Mouse (Mus musculus): ENCODE data around the gene Pheta2.
"Not testable (repeated sequence)": the region's sequence is repeated elsewhere in the genome, so short reads cannot be mapped to it uniquely, and the experiment has no call there.

The Pheta2 gene

DNA sequence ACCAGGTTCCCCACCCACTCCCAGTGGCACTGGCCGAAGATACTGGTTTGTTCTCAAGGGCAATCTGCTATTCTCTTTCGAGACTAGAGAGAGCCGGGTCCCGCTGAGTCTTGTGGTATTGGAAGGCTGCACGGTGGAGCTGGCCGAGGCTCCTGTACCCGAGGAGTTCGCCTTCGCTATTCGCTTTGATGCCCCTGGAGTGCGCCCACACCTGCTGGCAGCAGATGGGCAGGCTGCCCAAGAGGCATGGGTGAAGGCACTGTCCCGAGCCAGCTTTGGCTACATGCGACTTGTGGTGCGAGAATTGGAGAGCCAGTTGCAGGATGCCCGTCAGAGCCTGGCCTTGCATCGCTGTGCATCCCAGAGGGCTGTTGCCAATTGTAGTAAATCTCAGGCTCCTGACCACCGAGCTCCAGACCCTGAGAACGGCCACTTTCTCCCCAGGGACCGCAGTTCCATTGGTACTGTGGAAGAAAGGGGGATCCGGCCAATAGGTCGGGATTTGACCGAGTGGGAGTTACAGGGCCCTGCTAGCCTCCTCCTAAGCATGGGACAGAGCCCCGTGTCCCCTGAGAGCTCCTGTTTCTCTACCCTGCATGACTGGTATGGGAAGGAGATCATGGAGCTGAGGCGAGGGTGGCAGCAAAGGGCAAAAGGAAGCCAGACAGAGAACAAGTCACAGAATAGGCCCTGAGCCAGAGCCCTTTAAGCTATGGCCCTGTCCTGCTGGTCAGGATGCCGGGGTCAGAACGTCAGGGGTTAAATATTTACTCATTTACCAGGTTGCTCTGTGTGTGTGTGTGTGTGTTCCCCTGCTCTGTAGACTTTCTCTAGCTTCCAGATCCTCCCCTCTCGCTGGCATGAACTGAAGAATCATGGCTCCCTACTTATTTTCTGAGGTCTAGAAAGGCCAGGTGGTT is 4.9 kb downstream of the Pheta2 start:
- no peak for DNase-seq (ENCODE audit: low read depth, low spot score)

DNA sequence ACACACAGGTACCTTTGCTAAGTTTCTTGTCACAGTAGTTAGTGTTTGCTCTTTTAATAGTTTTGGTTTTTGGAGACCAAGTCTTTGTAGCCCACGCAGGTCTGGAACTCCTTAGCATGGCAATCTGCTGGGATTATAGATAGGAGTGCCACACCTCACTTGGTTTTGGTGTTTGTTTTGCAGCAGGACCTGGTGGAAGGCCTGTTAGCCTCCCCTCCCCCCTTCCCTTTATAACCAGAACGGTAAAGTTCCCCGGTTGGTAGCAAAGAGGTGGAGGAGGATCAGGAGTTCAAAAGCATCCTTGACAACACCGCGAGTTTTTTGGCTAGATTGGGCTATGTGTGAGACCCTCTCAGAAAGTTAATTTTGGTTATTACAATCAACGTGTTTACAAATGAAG is 6.2 kb downstream of the Pheta2 start:
- DNase-seq (ENCODE audit: low read depth, low spot score), result no peak

DNA sequence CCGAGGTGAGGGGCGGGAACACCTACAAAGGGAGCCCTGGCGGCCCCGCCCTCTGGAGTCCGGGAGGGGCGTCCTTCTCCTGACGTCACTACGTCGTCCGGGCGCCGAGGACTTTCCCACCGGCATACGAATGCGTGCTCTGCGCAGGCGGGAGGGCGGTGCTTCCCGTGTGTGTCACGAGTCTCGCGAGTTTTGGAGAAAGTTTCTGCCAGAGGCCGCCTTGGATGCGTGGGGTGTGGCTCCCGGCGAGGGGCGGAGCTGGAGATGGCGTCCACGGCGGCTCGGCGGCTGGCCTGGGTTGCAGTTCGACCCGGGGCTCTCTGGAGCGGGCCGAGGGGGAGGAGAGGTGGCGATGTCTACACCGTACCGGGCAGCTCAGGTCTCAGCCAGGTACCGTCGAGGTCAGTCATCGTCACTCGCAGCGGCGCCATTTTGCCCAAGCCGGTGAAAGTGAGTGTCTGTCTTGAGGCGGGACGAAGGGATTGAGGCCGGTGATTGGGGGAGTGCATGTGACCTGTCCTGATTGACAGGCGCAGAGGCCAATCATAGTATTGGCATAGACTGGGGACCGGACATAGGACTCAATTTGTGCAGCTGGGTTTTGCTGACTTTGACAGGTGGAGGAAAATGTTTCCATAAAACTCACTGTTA is 7.2 kb downstream of the Pheta2 start:
- peak; percentile 99 for DNase-seq (ENCODE audit: low read depth, low spot score)

DNA sequence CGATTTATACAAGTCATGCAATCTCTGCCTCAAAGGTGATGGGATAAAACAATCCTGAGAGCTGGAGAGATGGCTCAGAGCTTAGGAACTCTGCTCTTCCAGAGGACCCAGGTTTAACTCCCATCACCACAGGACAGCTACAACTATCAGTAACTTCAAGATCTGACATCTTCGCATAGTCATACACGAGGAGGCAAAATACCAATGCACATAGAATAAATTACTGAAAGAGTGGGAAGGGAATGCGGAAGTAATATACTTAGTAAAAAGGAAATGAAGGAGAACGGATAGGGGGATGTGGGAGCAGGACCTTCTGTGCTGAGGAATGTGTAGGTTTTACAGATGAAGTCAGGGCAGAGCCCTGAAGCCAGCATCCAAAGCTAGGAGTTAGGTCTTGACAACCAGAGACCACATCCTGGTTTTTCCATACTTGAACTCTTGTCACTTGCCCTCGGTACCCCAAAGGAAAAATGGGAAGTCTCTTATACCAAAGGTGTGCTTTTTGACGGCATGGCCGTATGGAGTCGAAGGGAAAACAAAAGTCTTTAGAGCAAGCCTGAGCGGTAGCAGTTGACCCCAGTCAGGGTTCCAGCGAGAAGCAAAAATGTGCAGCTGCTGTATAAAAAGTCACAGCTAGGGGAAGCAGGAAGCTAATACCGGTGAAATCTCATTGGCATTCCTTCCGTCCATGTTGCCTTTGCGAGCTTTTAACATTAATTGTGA is 8.0 kb downstream of the Pheta2 start:
- DNase-seq (ENCODE audit: low read depth, low spot score), result no peak

DNA sequence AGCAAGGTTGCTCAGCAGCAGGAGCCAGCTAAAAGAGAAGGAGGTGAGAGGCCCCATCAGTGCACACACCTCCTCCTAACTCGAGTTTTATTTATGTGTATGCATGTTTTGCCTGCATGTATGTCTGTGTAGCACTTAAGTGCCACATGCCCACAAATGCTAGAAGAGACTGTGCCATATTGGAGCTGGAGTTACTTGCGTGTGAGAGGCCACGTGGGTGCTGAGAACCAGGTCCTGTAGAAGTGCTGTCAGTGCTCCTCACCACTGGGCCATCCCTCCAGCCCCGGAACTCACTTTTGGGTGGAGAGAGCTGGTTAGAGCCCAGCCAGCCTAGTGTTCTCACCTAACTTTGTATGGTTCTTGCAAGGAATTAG is 8.5 kb downstream of the Pheta2 start:
- no peak for DNase-seq (ENCODE audit: low read depth, low spot score)

DNA sequence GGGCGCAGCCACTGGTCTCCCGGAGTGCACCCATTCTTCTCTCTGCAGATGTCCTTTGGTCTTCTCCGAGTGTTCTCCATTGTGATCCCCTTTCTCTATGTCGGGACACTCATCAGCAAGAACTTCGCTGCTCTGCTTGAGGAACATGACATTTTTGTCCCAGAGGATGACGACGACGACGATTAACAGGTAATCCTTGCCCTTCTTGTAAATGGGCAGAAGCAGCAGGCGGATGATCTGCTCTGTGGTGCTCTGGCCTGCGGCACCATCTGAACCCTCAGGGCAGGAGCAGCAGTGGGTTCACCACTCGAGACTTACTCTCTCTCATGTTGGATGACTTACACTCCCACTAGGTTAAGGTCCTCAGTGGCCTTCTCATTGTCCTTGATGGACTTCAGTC is 9.1 kb downstream of the Pheta2 start:
- DNase-seq (ENCODE audit: low read depth, low spot score), result no peak

DNA sequence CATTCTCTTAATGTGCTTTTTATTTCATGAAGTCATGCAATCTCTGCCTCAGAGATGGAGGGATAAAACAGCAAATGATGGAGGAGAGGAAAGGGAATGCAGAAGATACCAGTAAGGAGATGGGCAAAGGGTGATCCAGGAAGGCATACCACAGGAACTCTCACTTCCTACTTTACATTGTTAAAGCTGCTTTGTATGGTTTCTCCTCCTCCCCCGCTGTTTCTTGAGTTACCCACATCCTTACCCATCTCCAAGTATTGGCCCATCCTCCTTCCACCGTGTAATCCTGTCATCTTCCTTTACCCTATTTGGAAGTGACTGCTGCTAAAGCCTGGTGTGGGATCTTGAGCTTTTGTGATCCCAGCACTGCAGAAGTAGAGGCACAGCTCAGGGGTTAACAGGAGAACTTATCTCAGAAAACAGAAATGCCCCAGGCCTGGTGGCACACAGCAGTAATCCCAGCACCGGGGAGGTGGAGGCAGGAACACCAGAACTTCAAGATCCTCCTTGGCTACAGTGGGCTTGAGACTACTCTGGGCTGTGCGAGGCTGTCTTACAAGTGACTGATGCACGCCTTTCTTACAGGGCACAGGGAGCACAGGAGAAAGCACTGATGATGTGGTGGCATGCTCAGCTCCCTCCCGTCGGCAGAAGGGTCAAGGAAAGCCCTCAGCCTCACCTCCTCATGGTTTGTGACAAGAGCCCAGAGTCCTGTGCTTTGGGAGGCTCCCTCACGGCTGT is 9.7 kb downstream of the Pheta2 start:
- no peak for DNase-seq (ENCODE audit: low read depth, low spot score)

DNA sequence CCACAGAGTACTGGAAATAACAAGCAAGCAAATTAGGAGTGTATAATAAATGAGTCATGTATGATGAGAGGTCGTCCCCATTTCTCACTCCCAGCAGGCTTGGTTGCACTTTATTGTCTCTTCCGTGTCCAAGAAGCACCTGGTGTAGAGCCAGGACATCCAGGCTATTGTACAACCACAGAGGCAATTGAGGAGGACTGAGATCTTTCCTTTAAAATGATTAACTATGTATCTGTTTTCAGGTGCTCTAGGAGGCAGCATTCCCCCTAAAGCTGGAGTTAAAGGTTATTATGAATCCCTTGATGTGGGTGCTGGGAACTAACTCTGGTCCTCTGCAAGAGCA is 10.2 kb downstream of the Pheta2 start:
- DNase-seq (ENCODE audit: low read depth, low spot score), result no peak

DNA sequence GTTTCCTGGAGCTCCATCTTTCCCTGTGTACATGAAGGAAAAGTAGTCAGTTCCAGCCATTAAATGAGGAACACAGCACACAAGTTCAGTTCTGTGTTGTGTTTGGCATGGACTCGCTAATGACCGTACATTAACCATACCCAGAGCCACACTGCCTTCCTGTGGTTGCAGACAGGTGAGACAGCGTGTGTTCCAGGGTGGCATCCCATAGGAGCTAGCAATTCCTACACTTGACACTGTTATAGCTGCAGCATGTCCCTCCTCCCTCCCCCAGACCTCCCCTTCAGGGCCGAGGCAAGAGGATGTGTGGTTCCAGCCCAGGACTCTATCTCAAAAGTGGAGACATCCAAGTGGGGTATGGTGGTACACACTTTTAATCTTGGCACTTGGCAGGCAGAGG is 11.6 kb downstream of the Pheta2 start:
- no peak for DNase-seq (ENCODE audit: low read depth, low spot score)

DNA sequence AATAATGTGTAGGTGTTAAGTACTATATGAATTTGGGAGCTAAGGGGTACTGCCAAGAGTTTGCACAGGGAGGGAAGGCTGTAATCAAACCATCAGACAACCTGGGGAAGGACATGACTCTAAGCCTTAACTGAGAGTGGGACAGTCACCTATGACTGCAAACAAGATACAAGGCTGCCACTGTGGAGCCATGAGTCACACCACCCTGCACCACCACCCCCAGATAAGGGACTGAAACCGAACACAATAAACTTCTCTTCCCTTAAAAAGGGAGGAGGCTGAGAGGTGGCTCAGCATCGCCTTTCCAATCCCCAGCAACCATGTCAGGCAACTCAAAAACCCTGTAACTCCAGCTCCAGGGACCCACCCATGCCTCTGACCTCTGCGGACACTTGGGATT is 12.7 kb downstream of the Pheta2 start:
- no peak for DNase-seq (ENCODE audit: low read depth, low spot score)

DNA sequence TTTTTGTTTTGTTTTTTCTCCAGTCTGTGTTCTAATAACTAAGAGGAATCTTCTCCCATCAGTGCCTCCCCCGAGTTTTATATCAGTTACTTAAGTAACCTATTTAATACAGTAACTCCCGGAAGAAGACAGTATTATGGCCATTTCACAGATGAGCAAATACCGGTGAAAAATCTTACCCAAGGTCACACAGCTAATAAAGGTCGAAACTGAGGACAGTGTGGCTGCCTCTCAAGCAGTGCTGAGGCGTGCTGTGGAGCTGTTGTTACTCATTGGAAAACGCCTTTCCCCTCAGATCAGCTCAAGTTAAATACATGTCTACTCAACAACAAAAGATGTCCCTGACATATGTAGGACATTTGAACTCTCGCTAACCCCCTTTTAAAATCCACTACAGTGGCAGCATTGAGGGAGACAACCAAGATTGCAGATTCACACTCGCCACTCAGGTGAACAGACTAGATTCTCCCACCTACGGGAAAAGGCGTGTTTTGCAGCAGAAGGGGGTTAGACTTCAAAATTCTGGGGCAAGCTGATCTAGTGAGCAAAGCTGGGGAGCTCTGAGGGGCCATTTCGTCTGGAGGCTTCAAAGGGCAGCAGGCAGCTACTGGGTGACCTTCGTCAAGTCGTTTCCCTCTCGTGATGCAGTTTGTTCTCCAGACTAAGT is 14.5 kb downstream of the Pheta2 start:
- no peak for DNase-seq (ENCODE audit: low read depth, low spot score)

DNA sequence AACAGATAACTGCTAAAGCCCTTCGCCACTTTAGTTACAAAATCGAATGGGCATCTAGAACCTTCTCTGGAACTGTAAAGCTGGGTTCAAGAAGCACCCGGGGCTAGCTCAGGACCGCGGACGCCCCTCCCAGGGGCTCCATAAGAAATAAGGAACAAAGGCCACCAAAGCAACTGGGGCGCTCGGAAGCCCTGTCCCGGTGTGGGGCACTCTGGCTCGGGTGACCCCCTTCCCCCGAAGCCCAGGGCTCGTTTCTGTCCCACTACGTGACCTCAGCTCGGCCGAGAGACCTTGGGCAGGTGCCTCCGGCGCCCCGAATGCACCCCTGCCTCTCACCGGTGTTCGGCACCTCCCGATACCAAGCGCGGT is 15.0 kb downstream of the Pheta2 start:
- no peak for DNase-seq (ENCODE audit: low read depth, low spot score)

DNA sequence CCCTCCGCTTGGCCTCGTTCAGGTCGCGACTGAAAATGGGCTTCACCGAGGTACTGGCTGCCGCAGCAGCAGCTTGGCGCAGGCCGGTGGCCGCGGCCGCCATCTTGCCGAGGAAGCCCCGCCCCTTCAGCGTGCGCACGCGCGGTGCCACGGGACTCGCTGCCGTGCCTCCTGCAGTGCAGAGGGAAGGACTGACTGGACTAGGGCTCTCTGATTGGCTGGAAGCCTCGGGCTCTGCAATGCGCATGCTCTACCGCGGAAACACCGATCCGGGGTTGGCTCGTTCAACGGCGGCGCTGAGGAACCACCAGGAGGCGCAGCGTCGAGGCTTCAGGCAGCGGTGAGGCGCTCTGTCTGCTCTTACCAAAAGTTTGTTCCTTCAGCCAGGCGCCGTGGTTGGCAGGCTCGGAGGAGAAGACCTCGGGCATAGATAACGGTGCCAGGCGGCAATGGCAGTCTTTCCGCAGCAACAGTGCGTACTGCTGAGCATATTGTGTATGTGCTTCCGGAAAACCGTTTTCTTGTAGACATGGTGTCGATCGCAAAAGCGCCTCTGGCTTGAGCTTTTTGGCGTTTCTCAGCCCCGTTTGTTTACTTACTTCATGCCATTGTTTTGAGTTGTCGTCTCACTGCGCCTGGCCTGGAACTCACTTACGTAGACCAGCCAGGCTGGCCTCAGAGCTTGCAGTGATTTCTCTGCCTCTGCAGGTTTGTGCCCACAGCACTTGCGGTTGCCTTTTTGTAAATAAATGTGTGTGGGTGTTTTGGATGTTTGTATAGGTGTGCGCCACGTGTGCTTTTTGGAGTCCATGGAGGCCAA is 15.6 kb downstream of the Pheta2 start, which contains the start of gene Ndufa6:
Gene Ndufa6, minus strand, starts transcription at position 197 of the 820 bp plus-strand sequence.
- DNase-seq (ENCODE audit: low read depth, low spot score), result peak; percentile 98

DNA sequence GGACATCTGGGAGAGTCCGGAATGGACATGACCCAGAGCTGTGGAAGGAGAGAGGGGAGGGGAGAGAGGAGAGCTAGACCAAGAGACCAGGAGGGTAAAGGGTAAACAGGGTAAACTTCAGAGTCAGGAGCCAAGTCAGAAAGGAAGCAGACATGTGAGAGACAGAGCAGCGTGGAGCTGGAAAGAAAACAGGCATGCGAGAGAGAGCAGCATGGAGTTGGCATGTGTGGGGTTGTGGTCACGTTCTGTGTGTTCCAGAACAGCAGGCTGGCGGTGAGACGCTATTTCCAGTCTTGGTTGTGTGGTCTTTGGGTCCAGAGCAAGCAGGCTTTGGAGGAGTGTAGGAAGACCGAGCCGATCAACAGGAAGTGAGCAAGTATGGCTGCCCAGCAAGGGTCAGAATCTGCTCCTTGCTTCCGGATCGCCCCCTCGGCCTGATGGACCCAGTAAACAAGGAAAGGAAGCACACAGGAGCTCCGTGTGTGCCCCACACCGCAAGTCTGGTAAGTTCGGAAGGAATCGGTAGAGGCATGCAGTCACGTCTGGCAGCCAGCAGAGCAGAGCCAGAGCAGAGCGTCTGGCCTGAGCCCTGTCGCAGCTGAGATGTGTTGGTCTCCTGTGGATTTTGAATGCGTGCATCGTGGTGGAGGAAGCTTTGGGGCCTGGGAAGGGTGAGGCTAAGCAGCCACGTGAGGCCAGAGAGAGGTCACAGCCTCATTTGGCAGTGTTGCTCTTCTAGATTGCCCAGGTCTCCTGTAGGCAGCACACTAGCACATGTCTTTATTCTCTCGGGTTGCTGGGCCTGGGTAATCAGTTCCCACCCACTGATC is 19.9 kb downstream of the Pheta2 start:
- DNase-seq (ENCODE audit: low read depth, low spot score), result no peak

DNA sequence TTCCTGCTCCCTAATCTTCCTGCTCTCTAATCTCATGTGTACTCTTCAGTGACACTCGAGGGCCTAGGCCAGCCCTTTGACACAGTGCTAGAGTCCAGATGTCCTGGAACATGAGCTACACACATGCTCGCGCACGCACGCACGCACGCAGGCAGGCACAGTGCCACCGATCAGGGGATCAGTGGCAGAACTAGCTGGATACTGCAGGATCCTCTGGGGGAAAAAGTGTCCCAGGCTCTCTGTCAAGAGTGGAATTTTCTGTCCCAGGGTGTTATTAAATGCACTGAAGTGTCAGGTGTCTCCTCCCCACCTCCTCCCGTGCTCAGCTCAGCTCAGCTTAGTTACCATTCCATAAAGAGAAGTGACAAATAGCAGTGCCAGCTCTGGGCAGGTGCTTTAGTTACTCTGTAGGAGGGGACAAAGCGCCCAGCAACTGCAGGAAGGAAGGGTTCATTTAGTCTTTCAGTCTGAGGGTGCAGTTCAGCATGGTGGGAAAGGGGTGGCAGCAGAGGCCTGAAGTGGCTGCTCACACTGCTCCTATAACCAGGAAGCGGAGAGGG is 22.8 kb downstream of the Pheta2 start:
- no peak for DNase-seq (ENCODE audit: low read depth, low spot score)

DNA sequence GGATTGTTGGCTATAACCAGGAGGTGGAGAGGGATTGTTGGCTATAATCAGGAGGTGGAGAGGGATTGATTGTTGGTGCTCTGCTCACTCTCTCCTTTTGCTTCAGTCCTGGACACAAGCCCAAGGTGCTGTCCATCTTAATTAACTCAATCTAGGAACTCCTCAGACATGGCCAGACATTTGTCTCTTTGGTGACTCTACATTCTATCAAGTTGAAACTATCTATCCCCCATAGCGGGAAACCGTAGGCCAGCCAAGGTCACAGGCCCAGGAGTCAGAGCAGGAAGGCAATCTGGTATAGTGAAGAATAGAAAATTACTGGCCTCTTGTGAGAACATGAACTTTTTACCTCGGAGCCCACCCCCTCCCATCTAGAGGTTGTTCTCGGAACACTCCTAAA is 23.5 kb downstream of the Pheta2 start:
- DNase-seq (ENCODE audit: low read depth, low spot score), result no peak

DNA sequence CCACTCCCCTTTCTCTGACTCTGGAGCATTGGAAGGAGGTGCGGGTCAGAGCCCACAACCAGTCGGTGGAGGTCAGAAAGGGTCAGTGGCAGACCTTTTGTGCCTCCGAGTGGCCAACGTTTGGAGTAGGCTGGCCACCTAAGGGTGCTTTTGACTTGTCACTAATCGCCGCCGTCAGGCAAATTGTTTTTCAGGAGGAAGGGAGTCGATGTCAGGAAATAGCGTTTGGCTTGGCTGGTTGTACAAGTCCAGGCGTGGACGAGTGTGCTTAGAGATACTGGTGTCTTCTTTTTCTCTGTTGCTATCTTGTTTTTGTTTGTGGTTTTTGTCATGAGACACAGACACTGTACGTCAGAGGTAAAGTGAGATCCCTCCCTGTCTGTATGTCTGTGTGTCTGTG is 25.1 kb downstream of the Pheta2 start:
- not testable (repeated sequence) for DNase-seq (ENCODE audit: low read depth, low spot score)

DNA sequence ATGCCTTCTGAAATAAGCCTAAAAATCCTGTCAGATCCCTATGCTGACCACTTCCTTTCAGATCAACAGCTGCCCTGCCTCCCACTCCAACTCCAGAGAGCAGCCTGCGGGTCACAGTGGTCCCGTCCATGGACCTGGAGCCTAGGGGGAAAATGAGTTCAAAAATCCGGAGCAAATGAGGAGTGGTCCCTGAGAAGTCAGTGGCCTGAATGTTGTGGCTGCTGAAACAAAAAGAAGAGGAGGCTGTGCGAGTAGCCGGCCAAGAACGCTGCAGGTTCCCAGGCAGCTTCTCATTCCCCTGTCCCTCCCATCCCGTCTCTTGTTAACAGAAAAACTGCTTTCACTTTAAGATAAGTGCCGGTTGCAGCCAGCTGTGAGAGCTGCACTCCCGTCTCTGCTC is 25.8 kb downstream of the Pheta2 start:
- DNase-seq (ENCODE audit: low read depth, low spot score), result not testable (repeated sequence)

DNA sequence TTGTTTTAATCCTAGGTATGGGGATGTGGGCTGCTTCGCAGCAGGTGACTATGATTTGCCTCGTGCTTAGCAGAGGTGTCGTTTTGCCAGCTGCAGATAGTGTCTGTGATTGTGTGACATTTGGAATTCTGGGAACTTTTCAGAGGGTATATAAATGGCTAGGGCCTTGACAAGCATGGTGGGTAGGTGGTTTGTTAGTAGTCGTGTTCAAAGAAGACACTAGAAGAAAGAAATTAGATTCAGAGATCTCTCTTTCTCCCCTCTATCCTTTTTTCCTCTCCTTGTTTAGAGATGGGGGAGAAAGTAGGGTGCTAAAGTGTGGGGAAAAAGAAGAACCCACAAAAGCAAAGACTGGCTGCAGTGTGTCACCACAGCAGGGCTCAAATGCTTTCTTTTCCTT is 29.4 kb downstream of the Pheta2 start:
- DNase-seq (ENCODE audit: low read depth, low spot score), result no peak
